Mouse (Mus musculus) liver, adult 2 months (tissue): ENCODE results near the gene Ano7. TPM values are rescaled to one million over a fixed set of nuclear protein-coding genes. Genes with fewer than 3 reads are reported as not detected.

ENCODE experiments used
- DNase-seq: peaks from one replicate; pipeline ENCODE4 v3.0.0-alpha.2; 2011; ENCODE audit warnings: low read depth, low spot score; ENCODE audit errors: extremely low read depth
- H3K27ac ChIP-seq: fragments of 200-500 bp; replicated peaks from 2 replicates; pipeline ENCODE4 v1.5.1; 2012; ENCODE audit warnings: low read depth, mild to moderate bottlenecking, control low read depth, inconsistent platforms, low read length; ENCODE audit not compliant: insufficient read depth
- H3K27me3 ChIP-seq: fragments of 200-500 bp; 2 replicates; pipeline ENCODE4 v1.6.1; 2012; ENCODE audit warnings: mild to moderate bottlenecking, moderate library complexity, low read length, inconsistent platforms; ENCODE audit not compliant: control insufficient read depth, insufficient read depth
- H3K36me3 ChIP-seq: fragments of 200-500 bp; 2 replicates; pipeline ENCODE4 v1.6.1; 2012; ENCODE audit warnings: low read length, inconsistent platforms; ENCODE audit not compliant: control insufficient read depth, insufficient read depth
- H3K4me1 ChIP-seq: fragments of 200-500 bp; 2 replicates; pipeline ENCODE4 v1.6.1; 2011; ENCODE audit warnings: low read length; ENCODE audit not compliant: control insufficient read depth, insufficient read depth
- H3K4me3 ChIP-seq: fragments of 200-500 bp; 2 replicates; pipeline ENCODE4 v1.5.1; 2011; ENCODE audit warnings: low read depth, mild to moderate bottlenecking, control low read depth, low read length, moderate library complexity; ENCODE audit not compliant: insufficient read depth
- H3K79me2 ChIP-seq: fragments of 200-500 bp; 2 replicates; pipeline ENCODE4 v1.6.1; 2012; ENCODE audit warnings: inconsistent platforms, mild to moderate bottlenecking, low read length, moderate library complexity; ENCODE audit not compliant: control insufficient read depth, insufficient read depth
- H3K9ac ChIP-seq: fragments of 200-500 bp; 2 replicates; pipeline ENCODE4 v1.6.1; 2012; ENCODE audit warnings: low read depth, mild to moderate bottlenecking, control low read depth, inconsistent platforms, low read length
- CTCF ChIP-seq: fragments of 200-500 bp; IDR thresholded peaks from 2 replicates; pipeline ENCODE4 v1.5.1; 2011; ENCODE audit warnings: low read depth, low read length, control low read depth
- POLR2A ChIP-seq: fragments of 200-500 bp; IDR thresholded peaks from 2 replicates; pipeline ENCODE4 v1.6.1; 2011; ENCODE audit warnings: low read length, control low read depth; ENCODE audit not compliant: insufficient read depth; ENCODE audit errors: extremely low read depth
- WGBS: fragments of 180-500 bp; shearing (Covaris S2); methylation state at CpG from one replicate; pipeline ENCODE4 v1.1.7; 2018; 5-methylcytosine and 5-hydroxymethylcytosine counted together
- polyA plus RNA-seq: library from polyadenylated mRNA; depleted of rRNA; stranded (reverse); fragments of >200 nt; gene quantifications from 2 replicates; pipeline ENCODE4 v1.2.3, GENCODE M21; 2012
- total RNA-seq: library from RNA; depleted of rRNA; stranded (reverse); fragments of >200 nt; gene quantifications from 2 replicates; pipeline ENCODE4 v1.2.3, GENCODE M21; 2014

Ano7 gene
- total and polyA plus RNA-seq, 2 experiments = 0.02 TPM; not detected in 1

GRCm38 (mm10) chr1:93343504-93344047, 30.2 kb upstream of the Ano7 start:
- peak overlapping the region; percentile 79 for H3K9ac ChIP-seq
- H3K27ac ChIP-seq = peak overlapping the region; percentile 21; the same call in 1 of the 2 replicates
- H3K4me1 ChIP-seq = peaks cover 5% of the 10 kb centered on the region; the same call in 1 of the 2 replicates
- peaks cover 4% of the 10 kb centered on the region; the same call in 1 of the 2 replicates for H3K79me2 ChIP-seq
- H3K36me3 ChIP-seq = peaks cover 4% of the 10 kb centered on the region
- peak; percentile 64; the same call in 1 of the 2 replicates for TF ChIP-seq POLR2A
- TF ChIP-seq CTCF = no peak; the same call in 1 of the 2 replicates
- peak; percentile 91 for DNase-seq
- peak overlapping the region; percentile 81 for H3K4me3 ChIP-seq
- WGBS = under 1% methylated on average over 39 of the region's 39 CpGs
- H3K27me3 ChIP-seq = no peaks in the 10 kb centered on the region

DNA sequence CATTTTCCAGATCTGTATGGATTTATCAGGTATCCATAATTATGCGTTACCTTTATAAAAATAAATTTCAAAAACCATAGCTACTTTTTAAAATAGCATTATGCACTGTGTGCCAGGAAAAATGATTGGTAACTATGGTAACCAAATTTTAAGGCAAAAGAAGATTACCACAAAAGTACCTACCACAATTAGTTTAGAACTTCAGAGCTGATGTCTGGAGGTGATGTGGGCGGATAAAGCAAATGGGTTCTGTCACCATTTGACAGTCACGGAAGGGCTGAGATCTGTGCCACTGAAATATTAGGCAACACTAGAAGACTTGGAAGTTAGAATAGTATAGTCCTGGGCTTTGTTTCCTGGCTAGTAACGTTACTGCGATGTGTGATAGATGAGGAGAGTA, 26.6 kb upstream of the Ano7 start:
- no peak for DNase-seq
- no peaks in the 10 kb centered on the region for H3K27me3 ChIP-seq
- H3K79me2 ChIP-seq = peaks cover 4% of the 10 kb centered on the region; the same call in 1 of the 2 replicates
- H3K27ac ChIP-seq = no peak overlapping the region
- H3K9ac ChIP-seq = no peak overlapping the region
- 77% methylated on average over 5 of the region's 5 CpGs for WGBS
- TF ChIP-seq POLR2A (no peak), CTCF (no peak)
- H3K36me3 ChIP-seq = peaks cover 27% of the 10 kb centered on the region
- H3K4me1 ChIP-seq = peaks cover 5% of the 10 kb centered on the region; the same call in 1 of the 2 replicates
- H3K4me3 ChIP-seq = no peak overlapping the region

- Histone ChIP-seq H3K27ac (no peak overlapping the region), H3K36me3 (peaks cover 47% of the 10 kb centered on the region), H3K4me1 (no peaks in the 10 kb centered on the region), H3K79me2 (no peaks in the 10 kb centered on the region; the same call in 1 of the 2 replicates), H3K27me3 (no peaks in the 10 kb centered on the region), H3K4me3 (no peak overlapping the region), H3K9ac (no peak overlapping the region)
- no peak for DNase-seq
- TF ChIP-seq POLR2A (no peak), CTCF (no peak)
- WGBS = 82% methylated on average over 4 of the region's 4 CpGs
Measured at GRCm38 (mm10) chr1:93349701-93350100, 24.0 kb upstream of the Ano7 start.

GRCm38 (mm10) chr1:93352724-93353123, 21.0 kb upstream of the Ano7 start:
- TF ChIP-seq CTCF (no peak), POLR2A (no peak)
- H3K4me3 ChIP-seq = no peak overlapping the region
- no peak overlapping the region for H3K9ac ChIP-seq
- no peak for DNase-seq
- no peak overlapping the region for H3K27ac ChIP-seq
- H3K36me3 ChIP-seq = peaks cover 68% of the 10 kb centered on the region
- no peaks in the 10 kb centered on the region for H3K27me3 ChIP-seq
- no peaks in the 10 kb centered on the region for H3K79me2 ChIP-seq
- no peaks in the 10 kb centered on the region for H3K4me1 ChIP-seq
- 90% methylated on average over 2 of the region's 2 CpGs for WGBS

- H3K27ac ChIP-seq = no peak overlapping the region
- no peak overlapping the region for H3K4me3 ChIP-seq
- H3K27me3 ChIP-seq = no peaks in the 10 kb centered on the region
- peaks cover 30% of the 10 kb centered on the region for H3K36me3 ChIP-seq
- no peak overlapping the region for H3K9ac ChIP-seq
- DNase-seq = no peak
- 90% methylated on average over 4 of the region's 4 CpGs for WGBS
- no peaks in the 10 kb centered on the region for H3K4me1 ChIP-seq
- no peak for TF ChIP-seq CTCF
- no peak for TF ChIP-seq POLR2A
- H3K79me2 ChIP-seq = no peaks in the 10 kb centered on the region
Measured at GRCm38 (mm10) chr1:93362661-93363060, 11.1 kb upstream of the Ano7 start.

- Histone ChIP-seq H3K4me1 (no peaks in the 10 kb centered on the region), H3K27ac (no peak overlapping the region), H3K4me3 (no peak overlapping the region), H3K27me3 (no peaks in the 10 kb centered on the region), H3K36me3 (peaks cover 22% of the 10 kb centered on the region), H3K79me2 (no peaks in the 10 kb centered on the region), H3K9ac (no peak overlapping the region)
- 93% methylated on average over 6 of the region's 6 CpGs for WGBS
- TF ChIP-seq POLR2A (no peak), CTCF (no peak)
- no peak for DNase-seq
Measured at GRCm38 (mm10) chr1:93365641-93366040, 8.1 kb upstream of the Ano7 start.
